In the genomic region with DNA sequence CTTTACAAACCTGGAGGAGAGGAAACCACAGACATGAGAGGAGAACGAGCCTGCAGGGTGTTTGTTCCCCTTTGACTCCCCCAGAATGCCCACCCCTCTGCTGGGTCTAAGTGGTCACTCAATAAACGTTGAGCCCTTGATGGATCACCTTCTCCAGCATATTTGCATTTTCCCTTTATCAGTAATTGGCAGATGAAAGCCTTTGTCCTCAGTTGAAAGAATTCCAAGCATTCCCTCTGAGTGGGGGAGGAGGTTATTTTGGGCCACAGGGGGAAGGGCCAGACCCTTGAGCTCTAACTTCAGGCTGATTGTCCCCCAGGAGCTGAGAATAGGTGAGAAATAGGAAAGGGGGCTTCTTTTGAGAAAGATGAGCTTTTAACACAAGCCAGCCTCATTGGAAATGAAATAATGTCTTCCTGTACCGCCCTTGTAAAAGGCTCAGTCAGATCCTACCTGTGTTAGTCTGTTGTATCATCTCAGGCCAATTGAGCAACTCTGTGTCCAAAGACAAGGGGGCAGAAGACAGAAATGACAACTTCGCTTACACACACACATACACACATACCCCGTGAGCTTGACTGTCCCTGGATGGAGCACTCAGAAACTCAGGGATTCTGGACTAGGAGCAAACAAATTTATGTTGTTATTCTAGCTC, we compare ENCODE assay signal across 10 mouse cellular contexts. TPM values are rescaled to one million over a fixed set of nuclear protein-coding genes. Genes with fewer than 3 reads are reported as not detected.
A peak's percentile ranks its signal among the peaks of the same experiment; 100 is the strongest.
DNase-seq lines count a peak whose midpoint lies in the region; ATAC-seq and TF ChIP-seq lines count a peak whose summit lies in the region.
"Had no signal": no experiment of that assay in that cellular context is flagged by ENCODE, and none has a peak within 500 bp of the region (broad histone marks: within the 10 kb centered on the region; RNA-seq: fewer than 3 reads in every experiment).

No protein-coding gene starts in this region.

- TF ChIP-seq CTCF in heart, adult 2 months (IDR thresholded peaks at IDR 0.05), result no peak
- TF ChIP-seq CTCF in ES-Bruce4 (IDR thresholded peaks at IDR 0.05; ENCODE audit: low read depth, low read length), result no peak

- H3K4me2 ChIP-seq in heart, embryonic 15.5 days, result peak overlapping the region; percentile 96
- peak overlapping the region; percentile 96; the same call in 1 of the 2 replicates for H3K4me2 ChIP-seq in forebrain, embryonic 11.5 days (ENCODE audit: low read depth, low read length, severe bottlenecking)
- peak overlapping the region; percentile 93; the same call in 1 of the 2 replicates for H3K4me2 ChIP-seq in liver, embryonic 13.5 days

- H3K4me1 ChIP-seq in heart, embryonic 15.5 days (replicated peaks), result peaks cover 43% of the 10 kb centered on the region
- H3K4me1 ChIP-seq in heart, adult 2 months (ENCODE audit: control insufficient read depth, insufficient read depth, low read length), result no peaks in the 10 kb centered on the region
- peaks cover 2% of the 10 kb centered on the region for H3K4me1 ChIP-seq in ES-Bruce4 (ENCODE audit: control insufficient read depth, insufficient read depth, low read length)
- peaks cover 31% of the 10 kb centered on the region for H3K4me1 ChIP-seq in forebrain, embryonic 11.5 days (replicated peaks; ENCODE audit: control insufficient read depth, insufficient read depth, low read length)
- H3K4me1 ChIP-seq in liver, embryonic 13.5 days (replicated peaks), result peaks cover 58% of the 10 kb centered on the region

- H3K27ac ChIP-seq in heart, embryonic 15.5 days, result peak overlapping the region; percentile 93
- H3K27ac ChIP-seq in heart, adult 2 months, result no peak overlapping the region
- H3K27ac ChIP-seq in ES-Bruce4 (ENCODE audit: insufficient read depth, low read length), result peak overlapping the region; percentile 86
- no peak overlapping the region for H3K27ac ChIP-seq in forebrain, embryonic 11.5 days (ENCODE audit: low read depth, low read length)
- no peak overlapping the region for H3K27ac ChIP-seq in liver, embryonic 13.5 days
- H3K27ac ChIP-seq: gastrocnemius, adult 2 months had no signal

- no peak for ATAC-seq in heart, embryonic 15.5 days (replicated peaks; ENCODE audit: insufficient number of reproducible peaks, insufficient read depth, low FRiP score, low read depth)
- no peak for ATAC-seq in forebrain, embryonic 11.5 days (replicated peaks; ENCODE audit: low FRiP score)
- ATAC-seq in liver, embryonic 13.5 days (ENCODE audit: low read depth), result no peak
- ATAC-seq in granulocyte monocyte progenitor cell, adult 5-6 weeks (replicated peaks; ENCODE audit: poor library complexity, severe bottlenecking), result no peak

- WGBS in heart, embryonic 15.5 days, result 22% methylated on average over 5 of the region's 5 CpGs
- 45% methylated on average over 5 of the region's 5 CpGs for WGBS in heart, adult 2 months
- 25% methylated on average over 5 of the region's 5 CpGs for WGBS in forebrain, embryonic 11.5 days
- 45% methylated on average over 5 of the region's 5 CpGs for WGBS in liver, embryonic 13.5 days (ENCODE audit: insufficient replicate concordance)

- no peaks in the 10 kb centered on the region for H3K36me3 ChIP-seq in heart, embryonic 15.5 days
- H3K36me3 ChIP-seq in heart, adult 2 months (ENCODE audit: control insufficient read depth, insufficient read depth, low read length), result no peaks in the 10 kb centered on the region
- no peaks in the 10 kb centered on the region for H3K36me3 ChIP-seq in ES-Bruce4 (ENCODE audit: control insufficient read depth, insufficient read depth, low read length, poor library complexity, severe bottlenecking)
- no peaks in the 10 kb centered on the region for H3K36me3 ChIP-seq in forebrain, embryonic 11.5 days (ENCODE audit: control insufficient read depth, insufficient read depth, low read length)
- no peaks in the 10 kb centered on the region for H3K36me3 ChIP-seq in liver, embryonic 13.5 days

- no peak for DNase-seq in heart, adult 2 months
- peak; percentile 29 for DNase-seq in forebrain, embryonic 11.5 days (ENCODE audit: low spot score)
- DNase-seq in liver, embryonic 13.5 days, result no peak
- no peak for DNase-seq in frontal cortex, adult 2 months (ENCODE audit: extremely low spot score in 1 of 2, low spot score in 1 of 2)
- no peak for DNase-seq in urinary bladder, adult 18-20 months (ENCODE audit: low spot score in 2 of 2)
- DNase-seq: gastrocnemius, adult 2 months had no signal

- peak overlapping the region; percentile 76 for H3K4me3 ChIP-seq in heart, embryonic 15.5 days
- no peak overlapping the region for H3K4me3 ChIP-seq in heart, adult 2 months
- peak overlapping the region; percentile 23; the same call in 1 of the 2 replicates for H3K4me3 ChIP-seq in ES-Bruce4 (ENCODE audit: low read depth, low read length)
- peak overlapping the region; percentile 46; the same call in 1 of the 2 replicates for H3K4me3 ChIP-seq in forebrain, embryonic 11.5 days (ENCODE audit: low read depth, low read length)
- no peak overlapping the region for H3K4me3 ChIP-seq in liver, embryonic 13.5 days (replicated peaks)

- no peak for TF ChIP-seq POLR2A in heart, adult 2 months (IDR thresholded peaks at IDR 0.05; ENCODE audit: insufficient read depth, low read depth, low read length)
- TF ChIP-seq POLR2A in ES-Bruce4 (IDR thresholded peaks at IDR 0.05; ENCODE audit: insufficient read depth, low read length), result no peak

- H3K79me2 ChIP-seq in heart, adult 2 months (replicated peaks; ENCODE audit: control insufficient read depth, insufficient read depth, low read length), result no peaks in the 10 kb centered on the region

- peak overlapping the region; percentile 77 for H3K9ac ChIP-seq in heart, embryonic 15.5 days
- no peak overlapping the region for H3K9ac ChIP-seq in heart, adult 2 months (ENCODE audit: low read depth, low read length)
- H3K9ac ChIP-seq in ES-Bruce4 (ENCODE audit: low read depth, poor library complexity, severe bottlenecking), result peak overlapping the region; percentile 92; the same call in 1 of the 2 replicates
- H3K9ac ChIP-seq in forebrain, embryonic 11.5 days (ENCODE audit: low read length), result peak overlapping the region; percentile 43
- H3K9ac ChIP-seq in liver, embryonic 13.5 days, result no peak overlapping the region

- no peaks in the 10 kb centered on the region for H3K27me3 ChIP-seq in heart, embryonic 15.5 days
- no peaks in the 10 kb centered on the region for H3K27me3 ChIP-seq in heart, adult 2 months (ENCODE audit: control insufficient read depth, insufficient read depth, low read length)
- H3K27me3 ChIP-seq in ES-Bruce4 (ENCODE audit: control insufficient read depth, insufficient read depth, low read length, poor library complexity, severe bottlenecking), result no peaks in the 10 kb centered on the region
- H3K27me3 ChIP-seq in forebrain, embryonic 11.5 days (ENCODE audit: control insufficient read depth, insufficient read depth, low read length), result no peaks in the 10 kb centered on the region
- peaks cover 28% of the 10 kb centered on the region for H3K27me3 ChIP-seq in liver, embryonic 13.5 days

- TF ChIP-seq EP300 in heart, adult 2 months (IDR thresholded peaks at IDR 0.05; ENCODE audit: insufficient read depth, low read depth, low read length), result no peak
- TF ChIP-seq EP300 in ES-Bruce4 (IDR thresholded peaks at IDR 0.05; ENCODE audit: insufficient read depth, low read depth, low read length), result peak; percentile 69

- intact Hi-C loops in heart, adult 2 months (cut with DNase I), result no loop called here

- no peaks in the 10 kb centered on the region for H3K9me3 ChIP-seq in heart, embryonic 15.5 days (replicated peaks)
- no peaks in the 10 kb centered on the region for H3K9me3 ChIP-seq in ES-Bruce4 (replicated peaks; ENCODE audit: control insufficient read depth, insufficient read depth, low read length, poor library complexity, severe bottlenecking)
- H3K9me3 ChIP-seq in forebrain, embryonic 11.5 days (ENCODE audit: control insufficient read depth, low read length), result no peaks in the 10 kb centered on the region
- no peaks in the 10 kb centered on the region for H3K9me3 ChIP-seq in liver, embryonic 13.5 days (replicated peaks)

RNA-seq across cellular contexts. Expression of a gene that starts 1.9 kb away (rescaled TPM):
- polyA plus RNA-seq in heart, embryonic 15.5 days (2015; fragmentation: Nextera tagmentation; extraction: Ambion mirVana), result 23.9 and 29.0 TPM in 2 replicates
- total RNA-seq in heart, adult 2 months (2021), result 10 to 100 TPM; 12.5 to 14.6 TPM
- polyA plus RNA-seq in heart, adult 2 months (2012; rRNA removed), result 8.2 and 14.4 TPM in 2 replicates
- 50.3 and 56.8 TPM in 2 replicates for polyA plus RNA-seq in ES-Bruce4 (2011; ENCODE audit: insufficient read depth, insufficient read length, low read depth, missing spikeins)
- polyA plus RNA-seq in forebrain, embryonic 11.5 days (2014; fragmentation: Nextera tagmentation; extraction: Ambion mirVana), result 78.0 and 92.4 TPM in 2 replicates
- polyA plus RNA-seq in liver, embryonic 13.5 days (2015; fragmentation: Nextera tagmentation; extraction: Ambion mirVana), result 21.3 and 23.6 TPM in 2 replicates
- total RNA-seq in granulocyte monocyte progenitor cell, adult 5-6 weeks (2014; fragmentation: Nextera tagmentation), result 42.8 and 63.5 TPM in 2 replicates
- total RNA-seq in granulocyte monocyte progenitor cell, adult 5-6 weeks (2017), result 54.8 and 58.7 TPM in 2 replicates
- polyA plus RNA-seq in frontal cortex, adult 2 months (2012; rRNA removed), result 18.7 and 20.9 TPM in 2 replicates

RNA-seq across cellular contexts. Expression of a gene that starts 23.4 kb away (rescaled TPM):
- polyA plus RNA-seq in heart, embryonic 15.5 days (2015; fragmentation: Nextera tagmentation; extraction: Ambion mirVana), result 17.3 and 19.0 TPM in 2 replicates
- 10 to 100 TPM; 11.7 to 15.8 TPM for total RNA-seq in heart, adult 2 months (2021)
- polyA plus RNA-seq in heart, adult 2 months (2012; rRNA removed), result 39.0 and 42.8 TPM in 2 replicates
- 12.7 and 13.3 TPM in 2 replicates for polyA plus RNA-seq in ES-Bruce4 (2011; ENCODE audit: insufficient read depth, insufficient read length, low read depth, missing spikeins)
- polyA plus RNA-seq in forebrain, embryonic 11.5 days (2014; fragmentation: Nextera tagmentation; extraction: Ambion mirVana), result 9.6 and 9.8 TPM in 2 replicates
- polyA plus RNA-seq in liver, embryonic 13.5 days (2015; fragmentation: Nextera tagmentation; extraction: Ambion mirVana), result 6.6 and 8.2 TPM in 2 replicates
- 40.9 and 43.8 TPM in 2 replicates for total RNA-seq in granulocyte monocyte progenitor cell, adult 5-6 weeks (2014; fragmentation: Nextera tagmentation)
- total RNA-seq in granulocyte monocyte progenitor cell, adult 5-6 weeks (2017), result 15.6 and 22.4 TPM in 2 replicates
- 17.6 and 20.6 TPM in 2 replicates for polyA plus RNA-seq in frontal cortex, adult 2 months (2012; rRNA removed)

RNA-seq across cellular contexts. Expression of a gene that starts 55.3 kb away (rescaled TPM):
- not detected in 2 replicates for polyA plus RNA-seq in heart, embryonic 15.5 days (2015; fragmentation: Nextera tagmentation; extraction: Ambion mirVana)
- not detected for total RNA-seq in heart, adult 2 months (2021)
- polyA plus RNA-seq in heart, adult 2 months (2012; rRNA removed), result not detected in 2 replicates
- not detected in 2 replicates for polyA plus RNA-seq in ES-Bruce4 (2011; ENCODE audit: insufficient read depth, insufficient read length, low read depth, missing spikeins)
- not detected in 2 replicates for polyA plus RNA-seq in forebrain, embryonic 11.5 days (2014; fragmentation: Nextera tagmentation; extraction: Ambion mirVana)
- not detected in 2 replicates for polyA plus RNA-seq in liver, embryonic 13.5 days (2015; fragmentation: Nextera tagmentation; extraction: Ambion mirVana)
- total RNA-seq in granulocyte monocyte progenitor cell, adult 5-6 weeks (2014; fragmentation: Nextera tagmentation), result 0.58 TPM in 1 of 2 replicates, not detected in the other
- not detected in 2 replicates for total RNA-seq in granulocyte monocyte progenitor cell, adult 5-6 weeks (2017)
- 0.13 TPM in 1 of 2 replicates, not detected in the other for polyA plus RNA-seq in frontal cortex, adult 2 months (2012; rRNA removed)
- total RNA-seq: gastrocnemius, adult 2 months had no signal
- polyA plus RNA-seq: limb, embryonic 14.5 days had no signal

Comparison
In these comparisons a context has a peak if more than half of its experiments do, and no peak if none do; other contexts are left out.
1. H3K27ac ChIP-seq: peak in heart, embryonic 15.5 days (single experiment) and ES-Bruce4 (single experiment); none in heart, adult 2 months (single experiment), forebrain, embryonic 11.5 days (single experiment) and liver, embryonic 13.5 days (single experiment).
2. H3K4me3 ChIP-seq: peak in heart, embryonic 15.5 days (single experiment), ES-Bruce4 (single experiment) and forebrain, embryonic 11.5 days (single experiment); none in heart, adult 2 months (single experiment) and liver, embryonic 13.5 days (single experiment).
3. H3K9ac ChIP-seq: peak in heart, embryonic 15.5 days (single experiment), ES-Bruce4 (single experiment) and forebrain, embryonic 11.5 days (single experiment); none in heart, adult 2 months (single experiment) and liver, embryonic 13.5 days (single experiment).
4. Peak in every context shown above with its lines, with median percentiles within 50 percentile points of each other: H3K4me2 ChIP-seq.